Mouse (Mus musculus) intestine, embryonic 14.5 days (tissue): ENCODE data around the gene Cyb561d2. TPM values are rescaled to one million over a fixed set of nuclear protein-coding genes. Genes with fewer than 3 reads are reported as not detected.

ENCODE experiments used
- ATAC-seq: fragments of 200-750 bp; cut with Nextera tagmentation; replicated peaks from 2 replicates; pipeline ENCODE4 v1.8.0; 2017; ENCODE audit warnings: low read depth, moderate number of reproducible peaks, moderate TSS enrichment, moderate library complexity; ENCODE audit not compliant: low FRiP score, low TSS enrichment
- DNase-seq: peaks from one replicate; pipeline ENCODE4 v3.0.0-alpha.2; 2018; ENCODE audit warnings: low spot score
- H3K27ac ChIP-seq: fragments of 300-500 bp; sonication (generic); 2 replicates; pipeline ENCODE4 v1.5.1; 2014; ENCODE audit warnings: low read depth, mild to moderate bottlenecking, control low read depth
- H3K27me3 ChIP-seq: fragments of 300-500 bp; sonication (generic); replicated peaks from 2 replicates; pipeline ENCODE4 v1.6.1; 2014; ENCODE audit warnings: low read length, control low read depth; ENCODE audit not compliant: control insufficient read depth, insufficient read depth
- H3K36me3 ChIP-seq: fragments of 300-500 bp; sonication (generic); 2 replicates; pipeline ENCODE4 v1.6.1; 2014; ENCODE audit warnings: low read length, control low read depth; ENCODE audit not compliant: control insufficient read depth, insufficient read depth
- H3K4me1 ChIP-seq: fragments of 300-500 bp; sonication (generic); replicated peaks from 2 replicates; pipeline ENCODE4 v1.6.1; 2014; ENCODE audit warnings: low read length, control low read depth, mixed read lengths; ENCODE audit not compliant: control insufficient read depth, insufficient read depth
- H3K4me2 ChIP-seq: fragments of 300-500 bp; sonication (generic); 2 replicates; pipeline ENCODE4 v1.6.1; 2014; ENCODE audit warnings: low read length
- H3K4me3 ChIP-seq: fragments of 300-500 bp; sonication (generic); 2 replicates; pipeline ENCODE4 v1.5.1; 2014; ENCODE audit warnings: low read depth, low read length, control low read depth, mixed read lengths
- H3K9ac ChIP-seq: fragments of 300-500 bp; sonication (generic); 2 replicates; pipeline ENCODE4 v1.6.1; 2014; ENCODE audit warnings: mild to moderate bottlenecking, low read length
- H3K9me3 ChIP-seq: fragments of 300-500 bp; sonication (generic); 2 replicates; pipeline ENCODE4 v1.6.1; 2016; ENCODE audit warnings: low read length, control low read depth; ENCODE audit not compliant: control insufficient read depth
- WGBS: fragments of 180-500 bp; shearing (Covaris S2); extraction: QIAGEN DNeasy Blood & Tissue Kit; methylation state at CpG from one replicate; pipeline ENCODE4 v1.1.7; 2014; 5-methylcytosine and 5-hydroxymethylcytosine counted together
- polyA plus RNA-seq: library from polyadenylated mRNA; unstranded; fragments of >200 nt; fragmentation: Nextera tagmentation; extraction: Ambion mirVana; gene quantifications from 2 replicates; pipeline ENCODE4 v1.2.1, GENCODE M21; 2014

Gene Cyb561d2
- polyA plus RNA-seq, 1 experiment from 2014 or later, result 27.1 TPM

- H3K4me2 ChIP-seq, result no peak overlapping the region
- H3K4me3 ChIP-seq, result no peak overlapping the region
- no peak overlapping the region for H3K9ac ChIP-seq
- no peak overlapping the region for H3K27ac ChIP-seq
- H3K36me3 ChIP-seq, result no peaks in the 10 kb centered on the region
- DNase-seq (no peak), ATAC-seq (no peak)
- no peaks in the 10 kb centered on the region for H3K27me3 ChIP-seq
- H3K9me3 ChIP-seq, result no peaks in the 10 kb centered on the region
- WGBS, result 87% methylated on average over 14 of the region's 14 CpGs
- no peaks in the 10 kb centered on the region for H3K4me1 ChIP-seq
These were observed 31.5 kb downstream of the Cyb561d2 start for GRCm38 (mm10) chr9:107510384-107511100.

- Histone ChIP-seq H3K4me1 (no peaks in the 10 kb centered on the region), H3K27ac (no peak overlapping the region), H3K4me3 (no peak overlapping the region), H3K4me2 (no peak overlapping the region), H3K9me3 (no peaks in the 10 kb centered on the region), H3K9ac (no peak overlapping the region), H3K36me3 (no peaks in the 10 kb centered on the region), H3K27me3 (no peaks in the 10 kb centered on the region)
- DNase-seq, result no peak
- no peak for ATAC-seq
- 58% methylated on average over 10 of the region's 10 CpGs for WGBS
These were observed 33.7 kb downstream of the Cyb561d2 start for GRCm38 (mm10) chr9:107508266-107508665.

- Histone ChIP-seq H3K36me3 (no peaks in the 10 kb centered on the region), H3K27me3 (no peaks in the 10 kb centered on the region), H3K4me1 (no peaks in the 10 kb centered on the region), H3K9ac (no peak overlapping the region), H3K9me3 (no peaks in the 10 kb centered on the region), H3K4me3 (no peak overlapping the region), H3K4me2 (no peak overlapping the region), H3K27ac (no peak overlapping the region)
- no peak for ATAC-seq
- DNase-seq, result no peak
- 83% methylated on average over 19 of the region's 19 CpGs for WGBS
These were observed 37.1 kb downstream of the Cyb561d2 start for GRCm38 (mm10) chr9:107504662-107505537.

- H3K9me3 ChIP-seq, result no peaks in the 10 kb centered on the region
- H3K4me3 ChIP-seq, result no peak overlapping the region
- no peak overlapping the region for H3K9ac ChIP-seq
- DNase-seq (no peak), ATAC-seq (no peak)
- H3K27me3 ChIP-seq, result no peaks in the 10 kb centered on the region
- H3K4me2 ChIP-seq, result no peak overlapping the region
- H3K36me3 ChIP-seq, result no peaks in the 10 kb centered on the region
- no peak overlapping the region for H3K27ac ChIP-seq
- WGBS, result 88% methylated on average over 12 of the region's 12 CpGs
- H3K4me1 ChIP-seq, result no peaks in the 10 kb centered on the region
These were observed 39.7 kb downstream of the Cyb561d2 start for GRCm38 (mm10) chr9:107502131-107502846.

GRCm38 (mm10) chr9:107500708-107501286, 41.2 kb downstream of the Cyb561d2 start:
- no peaks in the 10 kb centered on the region for H3K36me3 ChIP-seq
- no peak overlapping the region for H3K27ac ChIP-seq
- H3K9me3 ChIP-seq, result no peaks in the 10 kb centered on the region
- no peaks in the 10 kb centered on the region for H3K27me3 ChIP-seq
- H3K4me3 ChIP-seq, result no peak overlapping the region
- WGBS, result 78% methylated on average over 3 of the region's 3 CpGs
- no peak for DNase-seq
- H3K4me2 ChIP-seq, result no peak overlapping the region
- ATAC-seq, result no peak
- no peaks in the 10 kb centered on the region for H3K4me1 ChIP-seq
- no peak overlapping the region for H3K9ac ChIP-seq

GRCm38 (mm10) chr9:107496359-107496758, 45.6 kb downstream of the Cyb561d2 start:
- H3K36me3 ChIP-seq, result no peaks in the 10 kb centered on the region
- WGBS, result 77% methylated on average over 3 of the region's 3 CpGs
- no peak for DNase-seq
- no peaks in the 10 kb centered on the region for H3K9me3 ChIP-seq
- H3K4me1 ChIP-seq, result no peaks in the 10 kb centered on the region
- no peak for ATAC-seq
- no peaks in the 10 kb centered on the region for H3K27me3 ChIP-seq
- H3K9ac ChIP-seq, result no peak overlapping the region
- H3K4me2 ChIP-seq, result no peak overlapping the region
- no peak overlapping the region for H3K27ac ChIP-seq
- no peak overlapping the region for H3K4me3 ChIP-seq

GRCm38 (mm10) chr9:107494238-107494637, 47.8 kb downstream of the Cyb561d2 start:
- WGBS, result 85% methylated on average over 12 of the region's 12 CpGs
- H3K36me3 ChIP-seq, result no peaks in the 10 kb centered on the region
- DNase-seq (no peak), ATAC-seq (no peak)
- H3K4me1 ChIP-seq, result no peaks in the 10 kb centered on the region
- no peaks in the 10 kb centered on the region for H3K9me3 ChIP-seq
- H3K27ac ChIP-seq, result no peak overlapping the region
- H3K27me3 ChIP-seq, result no peaks in the 10 kb centered on the region
- no peak overlapping the region for H3K4me2 ChIP-seq
- no peak overlapping the region for H3K9ac ChIP-seq
- H3K4me3 ChIP-seq, result no peak overlapping the region

GRCm38 (mm10) chr9:107493511-107493910, 48.5 kb downstream of the Cyb561d2 start:
- no peaks in the 10 kb centered on the region for H3K36me3 ChIP-seq
- H3K27me3 ChIP-seq, result no peaks in the 10 kb centered on the region
- no peak overlapping the region for H3K27ac ChIP-seq
- H3K4me3 ChIP-seq, result no peak overlapping the region
- H3K4me2 ChIP-seq, result no peak overlapping the region
- no peaks in the 10 kb centered on the region for H3K4me1 ChIP-seq
- H3K9ac ChIP-seq, result no peak overlapping the region
- no peaks in the 10 kb centered on the region for H3K9me3 ChIP-seq
- DNase-seq, result no peak
- 32% methylated on average over 1 of the region's 1 CpGs for WGBS
- ATAC-seq, result no peak
